Mouse (Mus musculus): ENCODE measurements at regions not wholly inside any gene's neighbourhood (a gene's known extent, or its start where the extent isn't known, plus 50 kb on each side); places are given as distances from the start of the nearest gene placed in this dataset.
A peak's percentile ranks its signal among the peaks of the same experiment; 100 is the strongest.

- DNase-seq (ENCODE audit: low spot score): no peak
- H3K4me2 ChIP-seq (ENCODE audit: low read length): no peak overlapping the region
Observed at GRCm38 (mm10) chr10:19412926-19413325, 56.6 kb downstream of the Olig3 start.

GRCm38 (mm10) chr10:19413935-19414334 is 57.6 kb downstream of the Olig3 start:
- WGBS: 47% methylated on average over 5 of the region's 5 CpGs
- ATAC-seq (no peak), DNase-seq (ENCODE audit: low spot score) (no peak)
- H3K9ac ChIP-seq (ENCODE audit: low read length): no peak overlapping the region
- H3K4me3 ChIP-seq (ENCODE audit: low read depth, low read length): no peak overlapping the region
- H3K27me3 ChIP-seq (replicated peaks; ENCODE audit: control insufficient read depth, insufficient read depth, low read length): no peaks in the 10 kb centered on the region
- H3K4me1 ChIP-seq (ENCODE audit: control insufficient read depth, insufficient read depth, low read length): no peaks in the 10 kb centered on the region
- no peaks in the 10 kb centered on the region for H3K9me3 ChIP-seq (replicated peaks; ENCODE audit: control insufficient read depth, low read length)
- H3K27ac ChIP-seq (ENCODE audit: low read depth, low read length): no peak overlapping the region
- no peak overlapping the region for H3K4me2 ChIP-seq (ENCODE audit: low read length)
- no peaks in the 10 kb centered on the region for H3K36me3 ChIP-seq (ENCODE audit: control insufficient read depth, insufficient read depth, low read length)

More at GRCm38 (mm10) chr10:19412926-19413325, 56.6 kb downstream of the Olig3 start:
- Histone ChIP-seq H3K9ac (ENCODE audit: low read length) (no peak overlapping the region), H3K9me3 (replicated peaks; ENCODE audit: control insufficient read depth, low read length) (no peaks in the 10 kb centered on the region), H3K4me1 (ENCODE audit: control insufficient read depth, insufficient read depth, low read length) (no peaks in the 10 kb centered on the region), H3K4me3 (ENCODE audit: low read depth, low read length) (no peak overlapping the region), H3K27ac (ENCODE audit: low read depth, low read length) (no peak overlapping the region), H3K27me3 (replicated peaks; ENCODE audit: control insufficient read depth, insufficient read depth, low read length) (no peaks in the 10 kb centered on the region), H3K36me3 (ENCODE audit: control insufficient read depth, insufficient read depth, low read length) (no peaks in the 10 kb centered on the region)
- ATAC-seq: no peak
- 45% methylated on average over 2 of the region's 2 CpGs for WGBS

GRCm38 (mm10) chr10:19414834-19415233 is 58.5 kb downstream of the Olig3 start:
- Histone ChIP-seq H3K4me3 (ENCODE audit: low read depth, low read length) (no peak overlapping the region), H3K27me3 (replicated peaks; ENCODE audit: control insufficient read depth, insufficient read depth, low read length) (no peaks in the 10 kb centered on the region), H3K9ac (ENCODE audit: low read length) (no peak overlapping the region), H3K36me3 (ENCODE audit: control insufficient read depth, insufficient read depth, low read length) (no peaks in the 10 kb centered on the region), H3K4me1 (ENCODE audit: control insufficient read depth, insufficient read depth, low read length) (no peaks in the 10 kb centered on the region), H3K9me3 (replicated peaks; ENCODE audit: control insufficient read depth, low read length) (peaks cover 4% of the 10 kb centered on the region; the same call in 1 of the 2 replicates), H3K4me2 (ENCODE audit: low read length) (no peak overlapping the region), H3K27ac (ENCODE audit: low read depth, low read length) (no peak overlapping the region)
- WGBS: 49% methylated on average over 5 of the region's 5 CpGs
- DNase-seq (ENCODE audit: low spot score) (no peak), ATAC-seq (no peak)

DNA sequence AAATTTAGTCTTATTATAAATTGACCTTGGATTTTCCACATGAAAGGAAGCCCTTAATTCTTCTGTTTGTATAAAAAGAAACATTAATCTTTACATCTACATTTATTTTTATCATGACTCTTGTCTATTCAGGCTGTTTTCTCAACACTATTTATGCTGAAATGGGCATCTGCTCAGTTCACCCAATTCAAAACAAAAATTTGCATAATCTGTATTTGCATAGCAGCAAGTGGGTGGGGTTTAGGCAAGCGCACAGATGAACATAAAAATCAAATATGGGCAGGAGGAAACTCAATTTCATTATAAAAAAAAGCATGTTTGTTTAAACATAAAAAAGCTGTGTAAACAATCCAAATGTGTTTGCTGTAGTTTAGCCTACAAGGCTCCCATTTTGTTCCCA is 67.7 kb downstream of the Olig3 start:
- H3K27me3 ChIP-seq (replicated peaks; ENCODE audit: control insufficient read depth, insufficient read depth, low read length): no peaks in the 10 kb centered on the region
- no peak overlapping the region for H3K4me3 ChIP-seq (ENCODE audit: low read depth, low read length)
- peak; percentile 81 for ATAC-seq
- H3K4me1 ChIP-seq (ENCODE audit: control insufficient read depth, insufficient read depth, low read length): no peaks in the 10 kb centered on the region
- no peak overlapping the region for H3K27ac ChIP-seq (ENCODE audit: low read depth, low read length)
- H3K9ac ChIP-seq (ENCODE audit: low read length): no peak overlapping the region
- H3K36me3 ChIP-seq (ENCODE audit: control insufficient read depth, insufficient read depth, low read length): no peaks in the 10 kb centered on the region
- WGBS: 30% methylated on average over 1 of the region's 1 CpGs
- DNase-seq (ENCODE audit: low spot score): peak; percentile 80
- no peak overlapping the region for H3K4me2 ChIP-seq (ENCODE audit: low read length)
- H3K9me3 ChIP-seq (replicated peaks; ENCODE audit: control insufficient read depth, low read length): peaks cover 7% of the 10 kb centered on the region; the same call in 1 of the 2 replicates

GRCm38 (mm10) chr10:19424961-19425360 is 68.6 kb downstream of the Olig3 start:
- no peak for DNase-seq (ENCODE audit: low spot score)
- ATAC-seq: no peak
- no peaks in the 10 kb centered on the region for H3K36me3 ChIP-seq (ENCODE audit: control insufficient read depth, insufficient read depth, low read length)

DNA sequence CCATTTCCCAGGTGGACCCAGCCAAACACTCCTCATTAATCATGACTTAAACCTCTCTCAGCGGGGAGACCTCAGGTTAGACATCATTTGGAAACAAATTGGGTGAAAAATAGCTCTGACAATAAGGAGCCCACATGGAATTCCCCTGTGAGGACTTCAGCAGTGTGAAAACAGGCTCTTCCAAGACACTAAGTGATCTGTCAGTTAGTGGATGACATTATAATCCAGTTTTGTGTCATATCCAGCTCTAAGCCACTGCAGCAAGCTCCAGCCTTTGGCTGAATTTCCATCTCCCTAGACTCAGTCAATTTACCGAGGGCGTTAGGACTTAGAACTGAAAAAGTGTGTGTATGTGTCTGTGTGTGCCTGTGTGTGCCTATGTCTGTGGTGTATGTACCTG is 70.5 kb downstream of the Olig3 start:
- Histone ChIP-seq H3K4me2 (ENCODE audit: low read length) (no peak overlapping the region), H3K27ac (ENCODE audit: low read depth, low read length) (no peak overlapping the region), H3K9me3 (replicated peaks; ENCODE audit: control insufficient read depth, low read length) (no peaks in the 10 kb centered on the region), H3K4me3 (ENCODE audit: low read depth, low read length) (no peak overlapping the region), H3K9ac (ENCODE audit: low read length) (no peak overlapping the region), H3K27me3 (replicated peaks; ENCODE audit: control insufficient read depth, insufficient read depth, low read length) (no peaks in the 10 kb centered on the region), H3K4me1 (ENCODE audit: control insufficient read depth, insufficient read depth, low read length) (no peaks in the 10 kb centered on the region), H3K36me3 (ENCODE audit: control insufficient read depth, insufficient read depth, low read length) (no peaks in the 10 kb centered on the region)
- ATAC-seq (no peak), DNase-seq (ENCODE audit: low spot score) (no peak)
- WGBS: 89% methylated on average over 3 of the region's 3 CpGs

More at GRCm38 (mm10) chr10:19424961-19425360, 68.6 kb downstream of the Olig3 start:
- Histone ChIP-seq H3K4me3 (ENCODE audit: low read depth, low read length) (no peak overlapping the region), H3K4me2 (ENCODE audit: low read length) (no peak overlapping the region), H3K4me1 (ENCODE audit: control insufficient read depth, insufficient read depth, low read length) (no peaks in the 10 kb centered on the region), H3K27me3 (replicated peaks; ENCODE audit: control insufficient read depth, insufficient read depth, low read length) (no peaks in the 10 kb centered on the region), H3K9ac (ENCODE audit: low read length) (no peak overlapping the region), H3K27ac (ENCODE audit: low read depth, low read length) (no peak overlapping the region), H3K9me3 (replicated peaks; ENCODE audit: control insufficient read depth, low read length) (peaks cover 1% of the 10 kb centered on the region; the same call in 1 of the 2 replicates)
- WGBS: 68% methylated on average over 3 of the region's 3 CpGs

DNA sequence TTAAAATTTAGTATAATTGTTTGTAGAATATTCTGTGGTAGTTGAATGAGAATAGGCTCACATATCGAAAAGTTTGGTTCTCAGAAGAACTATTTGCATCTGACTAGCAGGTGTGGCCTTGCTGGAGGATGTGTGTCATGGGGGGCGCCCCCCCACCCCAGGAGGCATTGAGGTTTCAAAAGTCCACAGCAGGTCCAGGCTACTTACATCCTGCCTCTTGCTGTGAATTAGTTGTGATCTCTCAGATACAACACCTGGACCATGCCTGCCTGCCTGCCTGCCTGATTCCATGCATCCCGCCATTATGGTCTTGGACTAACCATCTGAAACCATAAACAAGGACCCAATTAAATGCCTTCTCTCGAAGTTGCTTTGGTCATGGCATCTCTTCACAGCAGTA is 76.2 kb downstream of the Olig3 start:
- no peaks in the 10 kb centered on the region for H3K9me3 ChIP-seq (replicated peaks; ENCODE audit: control insufficient read depth, low read length)
- H3K4me1 ChIP-seq (ENCODE audit: control insufficient read depth, insufficient read depth, low read length): 0 out of 2 replicates have a peak, but pooled peaks cover 2% of the 10 kb centered on the region
- H3K27ac ChIP-seq (ENCODE audit: low read depth, low read length): no peak overlapping the region
- no peaks in the 10 kb centered on the region for H3K36me3 ChIP-seq (ENCODE audit: control insufficient read depth, insufficient read depth, low read length)
- no peak overlapping the region for H3K9ac ChIP-seq (ENCODE audit: low read length)
- H3K27me3 ChIP-seq (replicated peaks; ENCODE audit: control insufficient read depth, insufficient read depth, low read length): no peaks in the 10 kb centered on the region
- H3K4me3 ChIP-seq (ENCODE audit: low read depth, low read length): no peak overlapping the region
- WGBS: 86% methylated on average over 4 of the region's 4 CpGs
- no peak for ATAC-seq
- no peak for DNase-seq (ENCODE audit: low spot score)
- H3K4me2 ChIP-seq (ENCODE audit: low read length): no peak overlapping the region

GRCm38 (mm10) chr10:19434661-19435060 is 78.3 kb downstream of the Olig3 start:
- Histone ChIP-seq H3K9ac (ENCODE audit: low read length) (no peak overlapping the region), H3K27ac (ENCODE audit: low read depth, low read length) (no peak overlapping the region), H3K4me1 (ENCODE audit: control insufficient read depth, insufficient read depth, low read length) (0 out of 2 replicates have a peak, but pooled peaks cover 2% of the 10 kb centered on the region), H3K9me3 (replicated peaks; ENCODE audit: control insufficient read depth, low read length) (no peaks in the 10 kb centered on the region), H3K27me3 (replicated peaks; ENCODE audit: control insufficient read depth, insufficient read depth, low read length) (no peaks in the 10 kb centered on the region), H3K4me2 (ENCODE audit: low read length) (no peak overlapping the region), H3K36me3 (ENCODE audit: control insufficient read depth, insufficient read depth, low read length) (no peaks in the 10 kb centered on the region), H3K4me3 (ENCODE audit: low read depth, low read length) (no peak overlapping the region)
- ATAC-seq: no peak
- WGBS: 72% methylated on average over 6 of the region's 6 CpGs
- DNase-seq (ENCODE audit: low spot score): peak; percentile 52

GRCm38 (mm10) chr10:19441807-19442206 is 85.5 kb downstream of the Olig3 start:
- H3K27ac ChIP-seq (ENCODE audit: low read depth, low read length): no peak overlapping the region
- 29% methylated on average over 12 of the region's 12 CpGs for WGBS
- ATAC-seq (no peak), DNase-seq (ENCODE audit: low spot score) (no peak)
- no peak overlapping the region for H3K4me2 ChIP-seq (ENCODE audit: low read length)
- no peak overlapping the region for H3K9ac ChIP-seq (ENCODE audit: low read length)
- no peaks in the 10 kb centered on the region for H3K4me1 ChIP-seq (ENCODE audit: control insufficient read depth, insufficient read depth, low read length)
- H3K4me3 ChIP-seq (ENCODE audit: low read depth, low read length): no peak overlapping the region
- no peaks in the 10 kb centered on the region for H3K36me3 ChIP-seq (ENCODE audit: control insufficient read depth, insufficient read depth, low read length)
- H3K27me3 ChIP-seq (replicated peaks; ENCODE audit: control insufficient read depth, insufficient read depth, low read length): no peaks in the 10 kb centered on the region
- no peaks in the 10 kb centered on the region for H3K9me3 ChIP-seq (replicated peaks; ENCODE audit: control insufficient read depth, low read length)
